Mouse (Mus musculus) CD4-positive, CD25-positive, alpha-beta regulatory T cell, adult 2 months (primary cell): ENCODE measurements around the gene Smim22.

Experiments used
- DNase-seq: peaks from one replicate; pipeline ENCODE4 v3.0.0-alpha.2; 2012; ENCODE audit warnings: low read depth, low spot score

Smim22 gene

DNA sequence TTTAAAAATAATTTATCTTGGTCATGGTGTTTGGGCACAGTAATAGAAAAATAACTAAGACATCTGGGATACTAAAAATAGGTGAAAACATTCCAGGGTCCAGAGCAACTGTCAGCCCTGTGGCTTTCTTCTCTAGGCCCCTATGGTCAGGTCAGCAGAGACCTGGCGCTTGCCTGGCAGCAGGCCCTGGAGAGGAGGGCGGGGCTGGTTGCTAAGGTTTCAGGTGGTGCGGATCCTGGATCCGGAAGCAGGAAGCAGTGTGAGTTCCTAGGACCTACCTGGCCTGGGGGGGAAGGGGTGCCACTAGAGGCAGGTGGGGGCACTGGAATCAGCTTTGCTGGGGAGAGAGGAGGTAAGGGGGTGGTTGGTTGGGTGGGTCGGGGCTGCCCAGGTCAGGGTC, at the start of gene Smim22:
Smim22 (plus strand) TSS at position 222 of the 400 bp plus-strand sequence.
- DNase-seq: no peak

DNA sequence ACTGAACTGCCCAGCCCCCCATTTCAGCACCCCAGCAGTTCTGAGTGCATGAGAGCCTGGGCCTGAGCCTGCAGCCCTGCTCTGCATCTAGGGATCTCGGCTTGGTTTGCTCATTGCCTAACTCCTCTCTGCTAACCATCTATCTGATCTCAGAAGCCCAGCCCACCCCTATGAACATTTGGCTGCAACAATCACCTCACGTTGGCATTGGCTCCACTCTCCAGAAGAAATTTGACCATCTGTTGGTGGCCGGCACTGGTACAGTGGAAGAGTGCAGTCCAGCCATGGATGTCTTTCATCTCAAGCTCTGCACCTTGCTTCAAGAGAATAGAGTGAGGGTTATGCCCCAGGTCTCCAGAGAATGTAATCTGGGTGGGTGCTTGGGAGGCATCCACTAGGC, 49.6 kb upstream of the Smim22 start:
- DNase-seq: no peak

DNA sequence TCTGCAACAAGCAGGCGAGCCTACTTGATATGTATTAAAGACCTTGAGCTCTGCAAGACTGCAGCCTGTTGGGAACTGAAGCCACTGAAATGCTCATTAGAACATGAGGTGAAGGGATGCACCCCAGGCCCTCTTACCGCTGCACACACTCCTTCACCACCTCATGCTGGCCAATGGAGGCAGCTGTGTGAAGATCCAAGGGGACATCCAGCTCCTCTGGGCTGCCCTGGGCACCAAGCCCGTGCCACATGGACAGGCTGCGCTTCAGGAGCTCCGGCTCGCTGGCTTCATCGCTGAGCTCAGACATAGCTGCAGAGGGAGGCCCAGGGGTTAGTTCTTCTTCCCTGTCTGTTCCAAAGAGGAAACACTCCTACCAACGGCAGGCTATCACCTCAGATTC, 46.8 kb upstream of the Smim22 start:
- DNase-seq: no peak

DNA sequence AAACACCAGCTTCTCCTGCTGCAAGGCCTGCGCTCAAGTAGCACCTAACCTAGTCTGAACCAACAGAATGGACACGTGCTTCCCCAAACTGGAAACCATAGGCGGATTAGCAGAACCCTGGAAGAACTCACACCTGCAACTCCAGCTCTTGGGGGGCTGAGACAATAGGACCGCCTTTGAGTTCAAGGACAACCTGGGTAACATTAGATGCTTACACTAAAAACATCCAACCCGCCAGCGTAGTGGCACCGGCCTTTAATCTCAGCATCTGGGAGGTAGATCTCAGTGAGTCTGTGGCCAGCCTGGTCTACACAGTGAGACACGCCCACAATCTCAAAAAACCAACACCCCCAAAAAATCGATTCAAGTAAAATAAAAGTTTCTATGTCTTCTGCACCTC, 43.7 kb upstream of the Smim22 start:
- DNase-seq: peak; percentile 23

DNA sequence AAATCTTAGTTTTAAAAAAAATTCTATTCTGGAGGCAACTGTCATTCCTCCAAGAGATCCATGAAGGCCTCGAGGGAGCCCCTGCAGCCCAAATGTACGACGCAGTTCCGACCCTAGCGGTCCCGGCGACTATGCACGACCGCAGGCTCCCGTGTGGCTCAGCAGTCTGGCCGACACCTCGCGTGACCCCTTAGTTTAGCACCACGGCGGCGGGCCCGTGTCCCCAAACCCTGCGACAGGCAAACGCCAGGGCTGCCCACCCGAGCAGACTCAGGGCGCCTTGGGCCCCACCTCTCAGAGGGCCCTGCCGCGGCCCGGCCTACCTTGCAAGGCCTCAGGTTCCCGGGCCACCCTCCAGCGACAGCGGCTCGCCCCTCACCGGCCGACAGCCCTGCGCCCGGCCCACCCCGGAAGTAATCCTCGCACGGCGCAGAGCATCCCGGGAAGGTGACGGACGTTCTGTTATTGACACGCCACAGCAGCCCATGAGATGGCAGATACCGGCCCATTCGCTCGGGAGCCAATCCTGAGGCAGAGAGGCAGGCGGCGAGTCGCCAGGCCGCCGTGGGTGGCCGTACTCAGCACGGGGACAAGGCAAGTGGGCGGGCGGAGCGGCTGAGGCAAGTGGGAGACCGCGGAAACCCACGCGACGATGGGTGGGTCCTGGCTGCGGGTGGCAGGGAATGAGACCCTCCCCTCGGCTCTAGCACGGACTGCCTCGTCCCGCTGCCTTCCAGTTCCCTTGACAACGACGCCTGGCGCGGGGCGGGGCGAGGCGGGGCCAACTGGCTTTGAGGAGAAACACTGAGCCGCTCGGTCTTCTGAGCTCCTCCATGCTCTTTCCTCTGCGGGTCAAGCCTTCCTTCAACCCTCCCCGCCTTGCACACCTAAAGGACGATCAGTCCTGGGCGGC, 43.0 kb upstream of the Smim22 start, which contains the start of gene Anks3:
Anks3 (minus strand) TSS at position 409 of the 913 bp plus-strand sequence.
- peak; percentile 92 for DNase-seq

DNA sequence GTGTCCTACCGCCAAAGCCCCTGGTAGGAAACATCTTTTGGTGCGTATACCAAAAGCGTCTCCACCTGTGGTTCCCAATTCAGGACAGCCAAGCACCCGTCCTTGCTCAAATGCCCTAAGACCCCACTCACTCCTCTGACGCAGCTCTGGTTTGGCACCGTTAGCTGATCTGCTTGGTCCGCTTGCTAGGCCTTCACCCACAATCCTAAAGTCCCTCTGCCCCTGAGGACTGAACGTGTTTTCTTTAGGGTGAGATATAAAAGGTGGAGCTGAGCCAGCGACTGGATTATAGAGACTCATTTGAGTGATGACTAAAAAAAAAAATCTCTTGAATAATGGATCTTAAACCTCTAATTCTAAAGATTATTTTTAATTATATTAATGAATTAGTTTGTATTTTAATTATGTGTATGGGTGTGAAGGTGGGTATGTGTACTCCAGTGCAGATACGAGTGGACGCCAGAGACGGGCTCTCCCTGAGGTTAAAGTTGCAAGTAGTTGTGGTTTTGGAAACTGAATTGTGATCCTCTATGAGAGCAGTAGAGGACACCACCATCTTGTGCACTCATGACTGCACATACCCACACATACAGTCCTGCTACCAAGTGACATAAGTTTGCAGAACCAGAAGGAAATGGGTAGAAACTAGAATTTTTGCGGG, 42.2 kb upstream of the Smim22 start:
- DNase-seq: peak; percentile 12

- DNase-seq: no peak
Observed at GRCm38 (mm10) chr16:4965392-4966129, 41.5 kb upstream of the Smim22 start.

DNA sequence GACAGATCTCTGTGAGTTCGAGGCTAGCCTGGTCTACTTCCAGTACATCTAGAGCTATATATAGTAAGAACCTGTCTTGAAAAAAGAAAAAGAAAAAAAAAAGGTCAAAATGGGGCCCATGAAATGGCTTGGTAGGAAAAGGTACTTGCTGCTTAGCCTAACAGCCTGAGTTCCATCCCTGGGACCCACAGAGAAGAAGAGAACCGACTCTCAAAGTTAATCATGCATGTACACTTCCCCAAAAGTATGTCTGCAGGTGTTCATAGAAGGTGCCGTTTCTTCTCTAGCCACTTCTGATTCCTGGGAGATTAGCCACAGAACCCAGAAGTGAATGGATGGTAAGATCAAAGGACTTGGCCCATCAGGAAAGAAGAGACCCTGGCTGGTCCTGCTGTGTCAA, 38.7 kb upstream of the Smim22 start:
- no peak for DNase-seq

DNA sequence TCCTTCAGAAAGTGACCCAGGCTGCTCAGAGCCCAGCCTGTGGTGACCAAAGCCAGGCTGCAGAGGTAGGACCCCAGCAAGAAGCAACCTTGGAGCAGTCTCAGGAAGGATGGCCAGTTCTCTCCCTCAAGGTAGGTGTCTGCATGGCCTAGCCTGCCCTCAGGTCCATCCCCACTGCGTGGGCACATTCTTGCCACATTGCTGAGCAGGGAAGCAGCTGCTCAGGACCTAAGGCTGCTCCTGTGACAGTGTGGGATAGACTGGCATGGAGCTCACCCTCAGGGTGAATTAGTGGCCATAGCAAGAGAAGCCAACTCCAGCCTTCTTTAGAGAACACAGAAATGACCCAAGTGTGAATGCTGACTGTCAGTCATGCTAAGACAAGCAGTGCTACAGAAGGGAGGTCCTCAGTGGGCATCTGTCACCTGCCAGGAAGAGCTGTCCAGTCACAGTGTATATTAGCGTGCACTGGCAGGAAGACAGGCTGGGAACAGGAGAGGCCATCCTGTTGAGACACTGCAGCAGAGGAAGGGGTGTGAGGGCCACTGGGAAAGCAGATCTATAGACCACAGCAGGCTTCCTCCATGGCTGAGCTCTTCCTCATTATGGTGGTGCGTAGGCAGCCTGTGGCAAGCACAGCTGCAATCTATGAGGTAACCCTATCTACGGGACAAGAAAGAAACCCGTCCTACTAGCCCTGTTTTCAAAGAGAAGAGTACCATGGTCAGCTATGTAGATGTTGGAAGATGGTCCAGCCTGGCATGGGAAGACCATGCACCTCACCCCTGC, 37.8 kb upstream of the Smim22 start:
- no peak for DNase-seq

DNA sequence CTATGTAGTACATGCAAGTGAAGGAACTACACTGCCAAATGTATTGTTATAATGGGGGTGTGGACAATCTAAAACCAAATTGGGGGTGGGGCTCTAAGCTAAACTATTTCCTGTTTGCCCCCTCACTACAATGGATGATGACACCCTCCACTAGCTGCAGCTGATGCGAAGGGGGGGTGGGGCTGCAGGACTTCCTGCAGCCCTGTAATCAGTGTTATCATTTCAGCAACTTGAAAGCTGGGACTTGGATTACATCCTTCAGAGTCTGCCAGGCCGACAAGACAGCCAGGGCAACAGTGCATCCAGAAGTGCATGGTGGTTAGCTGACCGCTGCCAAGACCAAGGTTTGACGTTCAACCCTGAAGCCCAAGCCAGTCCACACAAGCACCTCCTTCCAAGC, 35.5 kb upstream of the Smim22 start:
- no peak for DNase-seq

DNA sequence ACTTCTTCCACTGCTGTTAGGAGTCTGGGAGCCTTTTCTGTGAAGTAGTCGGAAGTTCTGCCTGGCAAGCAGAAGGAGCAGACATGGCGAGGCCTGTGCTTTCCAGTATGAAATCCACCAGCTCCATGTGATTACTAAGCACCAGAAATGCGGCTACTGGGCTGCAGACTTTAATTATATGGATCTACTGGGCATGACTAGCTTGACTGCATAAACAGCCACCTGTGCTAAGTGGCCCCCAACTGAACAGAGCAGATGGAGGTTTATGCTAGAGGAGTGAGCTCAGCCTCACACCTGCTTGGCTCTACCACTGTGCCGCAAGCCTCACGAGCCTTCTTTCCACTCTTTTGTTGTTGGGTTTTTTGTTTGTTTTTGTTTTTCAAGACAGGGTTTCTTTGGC, 32.6 kb upstream of the Smim22 start:
- DNase-seq: no peak

DNA sequence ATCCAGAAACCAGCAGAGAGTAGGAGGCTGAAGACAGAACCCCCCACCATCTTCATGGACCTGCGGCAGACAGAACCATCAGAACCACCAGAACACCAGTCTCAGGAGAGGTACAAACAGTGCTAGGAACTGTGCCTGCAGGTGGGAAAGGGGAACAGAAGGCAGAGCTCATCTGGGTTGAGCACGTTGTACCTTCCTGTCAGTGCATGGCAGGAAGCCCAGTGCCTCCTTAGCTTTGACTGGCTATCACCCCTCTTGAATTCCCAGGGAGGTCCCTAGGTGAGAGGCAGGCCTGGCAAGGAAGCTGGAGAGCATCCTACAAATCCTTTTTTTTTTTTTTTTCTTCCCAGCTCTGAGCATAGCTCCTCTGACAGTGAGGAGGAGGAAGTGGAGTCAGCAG, 30.9 kb upstream of the Smim22 start:
- DNase-seq: no peak

DNA sequence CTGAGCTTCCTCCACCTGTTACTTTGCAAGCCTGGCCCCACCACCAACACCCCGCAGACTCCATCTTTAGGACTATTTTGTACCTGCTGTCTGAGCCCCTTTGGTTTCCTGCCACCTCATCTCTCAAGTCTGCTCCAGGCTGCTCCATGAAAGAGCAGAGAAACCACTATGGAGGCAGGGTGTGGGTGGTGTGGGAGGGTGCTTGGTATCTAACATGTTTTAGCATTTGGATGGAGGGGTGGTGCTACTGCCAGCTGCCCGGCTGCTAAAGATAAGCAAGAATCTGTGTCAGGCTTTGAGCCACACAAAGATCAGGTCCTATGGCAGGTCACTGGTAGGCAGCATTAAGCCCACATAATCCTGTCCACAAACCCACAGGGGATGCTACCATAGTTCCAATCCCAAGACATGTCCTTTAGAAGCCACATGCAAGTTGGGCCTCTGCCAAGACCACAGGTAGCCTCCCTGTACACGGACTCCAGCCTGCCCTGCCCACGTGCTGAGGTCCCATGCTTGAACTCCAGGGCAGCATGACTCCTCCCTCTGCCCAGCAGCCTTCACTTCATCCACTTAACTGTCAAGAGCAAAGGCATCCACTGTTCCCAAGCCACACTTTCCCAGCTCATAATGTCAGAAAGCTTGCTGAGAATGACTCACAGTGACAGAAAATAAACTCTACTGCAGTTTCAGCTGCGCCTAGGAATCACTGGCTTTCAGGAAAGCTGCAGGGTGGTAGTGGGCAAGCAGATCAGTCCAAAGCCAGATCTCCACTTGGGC, 28.6 kb upstream of the Smim22 start:
- DNase-seq: no peak

DNA sequence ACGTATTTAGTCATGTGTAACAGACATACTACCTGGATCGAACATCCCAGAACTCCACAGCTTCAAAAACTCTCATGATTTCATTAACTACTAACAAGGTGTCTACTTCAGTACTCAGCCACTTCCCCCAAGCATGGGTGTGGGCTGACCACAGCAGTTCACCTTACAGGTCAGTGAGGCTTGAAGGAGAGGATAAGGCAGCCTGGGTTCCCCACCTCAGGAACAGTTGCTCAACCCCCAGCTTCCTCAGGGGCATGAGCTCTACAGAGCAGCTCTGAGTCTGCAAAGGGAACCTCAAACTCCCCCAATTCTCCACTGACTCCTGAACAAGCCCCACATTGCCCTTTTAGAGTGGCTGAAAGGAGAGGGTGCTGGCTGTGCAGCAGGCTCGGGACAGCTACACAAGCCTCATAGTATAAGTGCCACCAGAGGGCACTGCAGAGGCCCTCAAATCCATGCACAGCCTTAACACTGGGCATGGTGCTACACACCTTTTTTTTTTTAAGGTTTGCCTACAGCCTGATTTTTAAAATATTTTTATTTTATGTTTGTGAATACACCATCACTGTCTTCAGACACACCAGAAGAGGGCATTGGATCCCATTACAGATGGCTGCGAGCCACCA, 27.2 kb upstream of the Smim22 start:
- peak; percentile 70 for DNase-seq

DNA sequence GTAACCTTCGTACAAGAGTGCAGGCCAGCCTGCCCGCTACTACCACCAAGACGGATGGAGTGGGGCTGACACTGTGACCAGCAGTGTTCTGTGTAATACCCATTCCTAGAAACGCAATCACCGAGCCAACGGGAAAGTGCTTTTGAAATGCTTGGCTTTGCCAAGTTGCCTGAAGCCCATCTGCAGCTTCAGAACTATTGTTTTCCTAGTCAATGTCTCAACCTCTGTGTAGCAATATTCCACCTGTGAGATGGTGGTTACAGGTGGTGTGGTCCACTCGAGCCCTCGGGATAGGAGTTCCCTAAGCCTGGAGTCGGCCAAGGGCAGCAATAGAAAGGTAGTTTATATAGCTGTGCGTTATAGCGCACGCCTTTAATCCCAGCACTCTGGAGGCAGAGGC, 22.4 kb upstream of the Smim22 start:
- DNase-seq: no peak

GRCm38 (mm10) chr16:4993276-4993675, 13.8 kb upstream of the Smim22 start:
- no peak for DNase-seq

DNA sequence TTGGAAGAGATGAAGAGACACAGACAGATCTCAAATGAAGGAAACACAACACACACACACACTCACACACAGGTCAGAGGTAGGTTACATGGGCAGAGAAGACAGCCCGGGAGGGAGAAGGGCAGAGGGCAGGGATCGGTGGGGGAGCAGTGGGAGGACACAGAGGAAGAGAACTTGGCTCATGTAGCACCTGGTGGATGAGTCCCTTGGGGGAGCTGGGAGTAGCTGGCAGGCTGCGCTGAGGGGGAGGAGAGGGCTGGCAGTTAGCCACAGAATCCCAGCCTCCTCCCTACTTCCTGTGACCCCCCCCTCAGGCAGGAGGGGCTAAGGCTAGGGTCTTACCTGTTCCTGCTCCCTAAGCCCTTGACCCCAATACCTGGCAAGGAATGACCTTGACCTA, 9.5 kb upstream of the Smim22 start, which contains the start of gene Sept12:
Sept12 (minus strand) TSS at position 300 of the 400 bp plus-strand sequence.
- DNase-seq: no peak

DNA sequence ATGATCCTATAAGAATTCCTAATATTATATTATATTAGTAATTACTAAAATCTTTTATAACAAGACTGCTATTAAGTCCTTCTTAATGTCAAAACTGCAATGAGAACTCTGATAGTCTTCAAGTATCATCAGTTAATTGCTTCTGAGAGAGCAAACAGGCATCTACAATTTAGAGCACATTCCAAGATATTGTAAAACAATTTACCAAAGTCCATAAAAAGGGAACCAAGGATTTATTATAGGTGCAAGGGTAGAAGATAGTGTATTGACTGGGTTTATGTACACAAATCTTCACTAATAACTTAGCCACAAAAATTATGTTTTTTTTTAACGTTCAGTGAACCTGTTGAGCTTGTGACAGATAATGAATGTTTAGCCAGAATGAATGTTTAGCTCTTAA, 8.1 kb upstream of the Smim22 start:
- DNase-seq: no peak

DNA sequence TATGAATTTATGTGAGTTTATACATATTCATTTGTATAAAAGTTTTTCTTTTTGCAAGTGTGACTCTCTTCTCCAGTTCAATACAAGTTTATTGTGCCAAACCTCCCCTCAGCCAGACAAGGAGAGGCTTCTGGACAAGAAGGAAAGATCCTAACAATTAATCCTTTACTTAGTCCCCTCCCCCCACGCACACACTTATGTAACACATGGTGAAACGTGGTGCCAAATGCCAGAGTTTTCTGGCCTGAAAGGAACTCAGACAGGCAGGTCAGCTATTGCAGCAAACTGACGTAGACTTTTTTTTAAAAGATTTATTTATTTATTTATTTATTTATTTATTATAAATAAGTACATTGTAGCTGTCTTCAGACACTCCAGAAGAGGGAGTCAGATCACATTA, 6.5 kb upstream of the Smim22 start:
- DNase-seq: no peak

GRCm38 (mm10) chr16:5007492-5007891, 404 bp downstream of the Smim22 start:
- no peak for DNase-seq
